Mouse (Mus musculus): ENCODE measurements around the gene Gramd1a. TPM values are rescaled to one million over a fixed set of nuclear protein-coding genes. Genes with fewer than 3 reads are reported as not detected.

The Gramd1a gene
- polyA plus RNA-seq, 1 experiment from 2014 or later = 41.4 TPM

GRCm38 (mm10) chr7:31130841-31131240 is 24.9 kb downstream of the Gramd1a start:
- no peak overlapping the region for H3K4me3 ChIP-seq
- WGBS = 34% methylated on average over 4 of the region's 4 CpGs
- peaks cover 22% of the 10 kb centered on the region for H3K4me1 ChIP-seq (replicated peaks)

DNA sequence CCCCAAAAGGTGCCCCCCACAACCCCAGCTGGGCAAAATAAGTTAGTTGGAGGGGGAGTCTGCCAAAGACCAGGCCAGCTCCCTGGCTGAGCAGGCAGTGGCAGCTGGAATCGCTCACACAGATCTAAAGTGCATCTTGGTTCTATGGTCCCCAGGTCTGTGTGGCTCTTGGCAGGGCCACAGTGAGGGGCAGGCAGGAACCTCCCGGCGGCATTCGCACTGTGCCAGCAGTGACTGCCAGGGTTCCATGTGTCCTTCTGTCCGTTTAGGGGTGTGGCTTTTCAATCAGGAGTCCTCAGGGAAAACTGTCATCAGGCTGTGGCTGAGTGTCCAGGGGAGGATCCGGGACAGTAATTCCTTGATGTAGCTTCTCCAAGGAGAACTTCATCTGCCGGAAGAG is 25.5 kb downstream of the Gramd1a start:
- H3K4me2 ChIP-seq = no peak overlapping the region
- H3K27ac ChIP-seq = no peak overlapping the region
- no peaks in the 10 kb centered on the region for H3K9me3 ChIP-seq (replicated peaks)
- H3K36me3 ChIP-seq = peaks cover 66% of the 10 kb centered on the region
- no peak for ATAC-seq (replicated peaks; ENCODE audit: insufficient number of reproducible peaks, insufficient read depth, low FRiP score, low read depth)
- peaks cover 25% of the 10 kb centered on the region for H3K4me1 ChIP-seq (replicated peaks)
- H3K27me3 ChIP-seq = peaks cover 25% of the 10 kb centered on the region
- no peak overlapping the region for H3K4me3 ChIP-seq
- no peak overlapping the region for H3K9ac ChIP-seq
- 92% methylated on average over 7 of the region's 7 CpGs for WGBS

More at GRCm38 (mm10) chr7:31130841-31131240, 24.9 kb downstream of the Gramd1a start:
- peaks cover 18% of the 10 kb centered on the region for H3K27me3 ChIP-seq
- H3K9me3 ChIP-seq (replicated peaks) = no peaks in the 10 kb centered on the region
- H3K4me2 ChIP-seq = no peak overlapping the region
- H3K36me3 ChIP-seq = peaks cover 73% of the 10 kb centered on the region
- no peak for ATAC-seq (replicated peaks; ENCODE audit: insufficient number of reproducible peaks, insufficient read depth, low FRiP score, low read depth)
- H3K9ac ChIP-seq = no peak overlapping the region
- no peak overlapping the region for H3K27ac ChIP-seq

GRCm38 (mm10) chr7:31128157-31128705 is 27.5 kb downstream of the Gramd1a start:
- peaks cover 47% of the 10 kb centered on the region for H3K36me3 ChIP-seq
- H3K9ac ChIP-seq = no peak overlapping the region
- no peak overlapping the region for H3K27ac ChIP-seq
- H3K9me3 ChIP-seq (replicated peaks) = no peaks in the 10 kb centered on the region
- no peak overlapping the region for H3K4me3 ChIP-seq
- no peak overlapping the region for H3K4me2 ChIP-seq
- no peak for ATAC-seq (replicated peaks; ENCODE audit: insufficient number of reproducible peaks, insufficient read depth, low FRiP score, low read depth)
- peaks cover 29% of the 10 kb centered on the region for H3K27me3 ChIP-seq
- peaks cover 25% of the 10 kb centered on the region for H3K4me1 ChIP-seq (replicated peaks)
- WGBS = 48% methylated on average over 9 of the region's 9 CpGs

- ATAC-seq (replicated peaks; ENCODE audit: insufficient number of reproducible peaks, insufficient read depth, low FRiP score, low read depth) = peak; percentile 51
- H3K27ac ChIP-seq = no peak within 1 kb of the TSS
These were observed 28.6 kb downstream of the Gramd1a start, which contains the start of gene Scn1b for GRCm38 (mm10) chr7:31126851-31127724. Gene Scn1b (minus strand): TSS chr7:31127003.

DNA sequence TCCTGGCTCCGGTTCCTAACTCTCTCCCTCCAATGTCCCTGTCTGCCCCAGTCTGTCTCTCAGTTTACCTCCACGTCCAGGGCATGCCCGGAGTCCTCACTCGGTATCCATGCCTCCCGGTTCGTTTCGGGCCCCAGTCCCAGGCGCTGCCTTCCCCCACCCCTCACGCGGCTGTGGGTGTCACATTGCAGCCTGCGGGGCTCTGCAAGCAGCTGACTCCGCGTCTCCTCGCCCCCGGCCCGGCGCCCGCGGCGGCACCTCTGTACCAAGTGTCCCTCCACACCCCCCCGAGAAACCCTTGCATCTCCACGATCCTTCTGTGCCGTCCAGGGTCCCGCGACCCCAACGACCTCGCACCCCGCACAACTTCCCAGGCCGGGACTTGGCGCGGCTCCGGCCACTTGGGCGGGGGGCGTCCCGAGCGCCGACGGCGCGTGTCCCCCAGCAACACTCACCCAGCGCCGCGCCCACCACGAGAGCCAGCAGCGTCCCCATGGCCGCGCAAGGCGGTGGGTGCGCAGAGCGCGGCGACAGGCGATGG is 29.4 kb downstream of the Gramd1a start:
- Histone ChIP-seq H3K36me3 (peaks cover 27% of the 10 kb centered on the region), H3K4me2 (peak overlapping the region; percentile 100), H3K9me3 (replicated peaks) (no peaks in the 10 kb centered on the region), H3K27ac (no peak overlapping the region), H3K27me3 (peaks cover 29% of the 10 kb centered on the region), H3K4me1 (replicated peaks) (peaks cover 25% of the 10 kb centered on the region), H3K9ac (peak overlapping the region; percentile 75), H3K4me3 (peak overlapping the region; percentile 67)
- ATAC-seq (replicated peaks; ENCODE audit: insufficient number of reproducible peaks, insufficient read depth, low FRiP score, low read depth) = no peak
- 1% methylated on average over 53 of the region's 53 CpGs for WGBS

More at GRCm38 (mm10) chr7:31126851-31127724, 28.6 kb downstream of the Gramd1a start, which contains the start of gene Scn1b:
- peaks cover 35% of the 10 kb centered on the region for H3K36me3 ChIP-seq
- H3K4me3 ChIP-seq = peak within 1 kb of the TSS; percentile 67
- WGBS = 1% methylated on average over 33 of the region's 60 CpGs
- H3K4me2 ChIP-seq = peak within 1 kb of the TSS; percentile 100
- H3K4me1 ChIP-seq (replicated peaks) = peaks cover 25% of the 10 kb centered on the region
- no peaks in the 10 kb centered on the region for H3K9me3 ChIP-seq (replicated peaks)
- peaks cover 29% of the 10 kb centered on the region for H3K27me3 ChIP-seq
- peak within 1 kb of the TSS; percentile 75 for H3K9ac ChIP-seq

GRCm38 (mm10) chr7:31125116-31125515 is 30.6 kb downstream of the Gramd1a start:
- no peak overlapping the region for H3K4me3 ChIP-seq
- peaks cover 17% of the 10 kb centered on the region for H3K36me3 ChIP-seq
- H3K9me3 ChIP-seq (replicated peaks) = no peaks in the 10 kb centered on the region
- H3K9ac ChIP-seq = no peak overlapping the region
- no peak overlapping the region for H3K4me2 ChIP-seq
- ATAC-seq (replicated peaks; ENCODE audit: insufficient number of reproducible peaks, insufficient read depth, low FRiP score, low read depth) = no peak
- no peak overlapping the region for H3K27ac ChIP-seq
- H3K4me1 ChIP-seq (replicated peaks) = peaks cover 25% of the 10 kb centered on the region
- H3K27me3 ChIP-seq = peaks cover 29% of the 10 kb centered on the region
- 72% methylated on average over 13 of the region's 13 CpGs for WGBS

GRCm38 (mm10) chr7:31124381-31124780 is 31.3 kb downstream of the Gramd1a start:
- H3K36me3 ChIP-seq = peaks cover 10% of the 10 kb centered on the region
- H3K9ac ChIP-seq = no peak overlapping the region
- H3K4me1 ChIP-seq (replicated peaks) = peaks cover 25% of the 10 kb centered on the region
- H3K9me3 ChIP-seq (replicated peaks) = no peaks in the 10 kb centered on the region
- H3K4me2 ChIP-seq = no peak overlapping the region
- no peak overlapping the region for H3K4me3 ChIP-seq
- peaks cover 29% of the 10 kb centered on the region for H3K27me3 ChIP-seq
- no peak overlapping the region for H3K27ac ChIP-seq
- 80% methylated on average over 5 of the region's 5 CpGs for WGBS
- no peak for ATAC-seq (replicated peaks; ENCODE audit: insufficient number of reproducible peaks, insufficient read depth, low FRiP score, low read depth)

DNA sequence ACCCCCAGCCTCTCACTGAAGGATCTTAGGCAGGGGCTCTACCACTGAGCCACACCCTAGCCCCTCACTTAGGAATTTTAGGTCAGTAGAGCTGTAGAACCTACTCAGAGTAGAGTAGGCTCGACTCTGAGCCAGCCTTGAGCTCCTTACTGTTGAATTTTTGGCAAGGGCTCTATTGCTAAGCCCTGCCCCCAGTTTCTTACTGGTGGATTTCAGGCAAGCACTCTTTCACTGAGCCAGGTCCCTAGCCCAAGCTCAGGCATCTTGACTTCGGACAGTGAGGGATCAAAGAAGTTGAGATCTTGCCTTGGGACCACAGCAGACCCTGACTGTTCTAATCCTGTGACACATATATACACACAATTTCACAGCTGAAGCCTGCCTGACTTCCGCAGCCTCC is 32.0 kb downstream of the Gramd1a start:
- no peak overlapping the region for H3K4me3 ChIP-seq
- peaks cover 29% of the 10 kb centered on the region for H3K27me3 ChIP-seq
- H3K4me1 ChIP-seq (replicated peaks) = peaks cover 27% of the 10 kb centered on the region
- no peak overlapping the region for H3K4me2 ChIP-seq
- no peak overlapping the region for H3K9ac ChIP-seq
- no peak for ATAC-seq (replicated peaks; ENCODE audit: insufficient number of reproducible peaks, insufficient read depth, low FRiP score, low read depth)
- H3K9me3 ChIP-seq (replicated peaks) = no peaks in the 10 kb centered on the region
- H3K36me3 ChIP-seq = peaks cover 3% of the 10 kb centered on the region; the same call in 1 of the 2 replicates
- WGBS = 78% methylated on average over 3 of the region's 3 CpGs
- no peak overlapping the region for H3K27ac ChIP-seq

DNA sequence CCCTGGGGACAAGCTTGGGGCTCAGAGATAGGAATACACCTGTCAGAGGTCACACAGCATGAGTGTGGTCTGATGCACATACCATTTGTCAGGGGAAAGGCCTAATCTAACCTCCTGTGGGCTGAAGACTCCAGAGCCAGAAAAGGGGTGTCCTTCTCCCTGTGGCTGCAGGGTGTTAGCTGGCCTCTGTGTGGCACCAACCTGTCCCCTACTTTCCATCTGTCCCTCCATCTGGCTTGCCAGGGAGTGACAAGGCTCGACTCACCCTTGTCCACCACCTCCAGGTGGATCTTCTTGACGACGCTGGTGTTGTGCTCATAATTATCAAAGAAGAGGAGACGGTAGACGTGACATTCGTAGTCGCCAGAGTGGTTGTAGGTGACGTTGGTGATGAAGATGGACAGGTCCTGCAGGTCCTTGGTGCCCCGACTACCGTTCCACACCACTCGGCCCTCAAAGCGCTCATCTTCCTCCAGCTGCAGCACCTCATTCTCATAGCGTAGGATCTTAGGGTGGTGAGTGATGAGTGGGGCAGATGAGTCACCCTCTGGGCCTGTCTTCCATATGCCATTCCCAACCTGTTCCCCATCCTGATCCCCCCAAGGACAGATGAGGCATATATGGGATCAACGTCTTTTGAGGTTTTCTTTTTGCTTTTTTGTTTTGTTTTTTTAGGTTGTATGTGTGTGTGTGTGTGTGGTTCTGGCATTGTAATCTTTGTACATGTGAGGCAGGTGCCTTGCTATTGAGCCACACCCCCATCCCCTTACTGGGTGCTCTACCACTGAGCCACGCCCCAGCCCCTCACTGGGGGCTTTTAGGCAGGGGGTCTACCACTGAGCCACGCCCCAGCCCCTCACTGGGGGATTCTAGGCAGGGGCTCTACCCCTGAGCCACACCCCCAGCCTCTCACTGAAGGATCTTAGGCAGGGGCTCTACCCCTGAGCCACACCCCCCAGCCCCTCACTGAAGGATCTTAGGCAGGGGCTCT is 32.8 kb downstream of the Gramd1a start:
- H3K27ac ChIP-seq = no peak overlapping the region
- H3K4me1 ChIP-seq (replicated peaks) = peaks cover 28% of the 10 kb centered on the region
- peaks cover 29% of the 10 kb centered on the region for H3K27me3 ChIP-seq
- H3K9ac ChIP-seq = no peak overlapping the region
- H3K4me3 ChIP-seq = no peak overlapping the region
- no peak for ATAC-seq (replicated peaks; ENCODE audit: insufficient number of reproducible peaks, insufficient read depth, low FRiP score, low read depth)
- no peaks in the 10 kb centered on the region for H3K36me3 ChIP-seq
- 85% methylated on average over 16 of the region's 16 CpGs for WGBS
- no peak overlapping the region for H3K4me2 ChIP-seq
- H3K9me3 ChIP-seq (replicated peaks) = no peaks in the 10 kb centered on the region

DNA sequence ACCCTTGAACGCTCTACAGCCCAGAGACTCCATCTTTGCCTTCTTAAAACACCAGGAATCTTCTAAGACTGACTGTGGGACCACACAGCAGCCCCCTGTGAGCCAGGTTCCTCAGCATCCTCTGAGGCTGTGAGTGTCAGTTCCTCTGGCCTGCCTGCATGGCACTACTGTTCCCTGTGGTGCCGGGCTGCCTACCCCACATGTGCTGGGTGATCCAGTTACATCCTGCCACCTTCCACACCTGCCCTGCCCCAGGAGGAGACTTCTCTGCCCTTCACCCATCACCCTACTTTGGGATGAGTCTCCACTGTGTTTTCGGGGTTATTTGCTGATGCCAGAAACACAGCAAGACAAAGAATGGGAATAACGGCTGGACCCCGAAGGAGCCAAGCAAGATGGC is 36.1 kb downstream of the Gramd1a start:
- no peaks in the 10 kb centered on the region for H3K9me3 ChIP-seq (replicated peaks)
- ATAC-seq (replicated peaks; ENCODE audit: insufficient number of reproducible peaks, insufficient read depth, low FRiP score, low read depth) = no peak
- no peak overlapping the region for H3K4me3 ChIP-seq
- no peak overlapping the region for H3K4me2 ChIP-seq
- H3K36me3 ChIP-seq = no peaks in the 10 kb centered on the region
- peaks cover 29% of the 10 kb centered on the region for H3K4me1 ChIP-seq (replicated peaks)
- WGBS = 84% methylated on average over 5 of the region's 5 CpGs
- no peaks in the 10 kb centered on the region for H3K27me3 ChIP-seq
- H3K9ac ChIP-seq = no peak overlapping the region
- no peak overlapping the region for H3K27ac ChIP-seq

All from heart, embryonic 15.5 days (tissue).